Mouse (Mus musculus): ENCODE data around the gene Minpp1. TPM values are rescaled to one million over a fixed set of nuclear protein-coding genes. Genes with fewer than 3 reads are reported as not detected.

Gene Minpp1
- polyA plus RNA-seq (2014; fragmentation: Illumina TruSeq; extraction: RNeasy Lipid Tissue Mini Kit (QIAGEN cat#74804); ENCODE audit: insufficient read depth, low read depth, low replicate concordance): 15.7 TPM

GRCm38 (mm10) chr19:32485681-32486105 is at the start of gene Minpp1:
Gene Minpp1, plus strand, starts transcription at chr19:32485769.

GRCm38 (mm10) chr19:32466478-32466877 is 19.1 kb upstream of the Minpp1 start, which contains the start of gene Rpl9-ps6:
Gene Rpl9-ps6, minus strand, starts transcription at chr19:32466578.

Other genes starting within 250 kb of the Minpp1 start
- 39.9 TPM for gene Sgms1, start 96.1 kb upstream of the Minpp1 start, polyA plus RNA-seq (2014; fragmentation: Illumina TruSeq; extraction: RNeasy Lipid Tissue Mini Kit (QIAGEN cat#74804); ENCODE audit: insufficient read depth, low read depth, low replicate concordance)
- 79.8 TPM for gene Rpl9-ps6, start 19.2 kb upstream of the Minpp1 start, polyA plus RNA-seq (2014; fragmentation: Illumina TruSeq; extraction: RNeasy Lipid Tissue Mini Kit (QIAGEN cat#74804); ENCODE audit: insufficient read depth, low read depth, low replicate concordance)
- 7.9 TPM for gene Papss2, start 110.0 kb downstream of the Minpp1 start, polyA plus RNA-seq (2014; fragmentation: Illumina TruSeq; extraction: RNeasy Lipid Tissue Mini Kit (QIAGEN cat#74804); ENCODE audit: insufficient read depth, low read depth, low replicate concordance)